Mouse (Mus musculus): ENCODE data around the gene Hspb2. TPM values are rescaled to one million over a fixed set of nuclear protein-coding genes. Genes with fewer than 3 reads are reported as not detected.

Hspb2 gene
- total RNA-seq, 2 experiments from 2014 or later: not detected

GRCm38 (mm10) chr9:50724147-50724546 lies 28.0 kb downstream of the Hspb2 start:
- ATAC-seq (replicated peaks; ENCODE audit: low FRiP score, low TSS enrichment, poor library complexity, severe bottlenecking): no peak

GRCm38 (mm10) chr9:50723406-50723805 lies 28.7 kb downstream of the Hspb2 start:
- ATAC-seq (replicated peaks; ENCODE audit: low FRiP score, low TSS enrichment, poor library complexity, severe bottlenecking): no peak

- ATAC-seq (replicated peaks; ENCODE audit: low FRiP score, low TSS enrichment, poor library complexity, severe bottlenecking): no peak
Measured at GRCm38 (mm10) chr9:50722451-50722911, 29.7 kb downstream of the Hspb2 start.

GRCm38 (mm10) chr9:50721061-50721460 lies 31.1 kb downstream of the Hspb2 start:
- ATAC-seq (replicated peaks; ENCODE audit: low FRiP score, low TSS enrichment, poor library complexity, severe bottlenecking): no peak

GRCm38 (mm10) chr9:50718878-50719277 lies 33.3 kb downstream of the Hspb2 start:
- ATAC-seq (replicated peaks; ENCODE audit: low FRiP score, low TSS enrichment, poor library complexity, severe bottlenecking): no peak

- ATAC-seq (replicated peaks; ENCODE audit: low FRiP score, low TSS enrichment, poor library complexity, severe bottlenecking): no peak
Measured at GRCm38 (mm10) chr9:50714188-50714587, 38.0 kb downstream of the Hspb2 start.

GRCm38 (mm10) chr9:50711337-50711736 lies 40.8 kb downstream of the Hspb2 start:
- no peak for ATAC-seq (replicated peaks; ENCODE audit: low FRiP score, low TSS enrichment, poor library complexity, severe bottlenecking)

- no peak for ATAC-seq (replicated peaks; ENCODE audit: low FRiP score, low TSS enrichment, poor library complexity, severe bottlenecking)
Measured at GRCm38 (mm10) chr9:50709108-50709507, 43.0 kb downstream of the Hspb2 start.

- ATAC-seq (replicated peaks; ENCODE audit: low FRiP score, low TSS enrichment, poor library complexity, severe bottlenecking): no peak
Measured at GRCm38 (mm10) chr9:50704907-50705306, 47.2 kb downstream of the Hspb2 start.

Other genes with a start within 250 kb of the Hspb2 start
- gene Pts, start 223.6 kb downstream of the Hspb2 start, total RNA-seq (2014; fragmentation: Nextera tagmentation): 76.0 and 81.6 TPM in 2 replicates
- gene Pts, start 223.6 kb downstream of the Hspb2 start, total RNA-seq (2017): 45.2 and 74.2 TPM in 2 replicates
- gene Il18, start 197.5 kb downstream of the Hspb2 start, total RNA-seq (2014; fragmentation: Nextera tagmentation): 1.8 TPM in 1 of 2 replicates, not detected in the other
- gene Il18, start 197.5 kb downstream of the Hspb2 start, total RNA-seq (2017): 1.5 TPM in 1 of 2 replicates, not detected in the other
- 0.20 TPM in 1 of 2 replicates, not detected in the other for gene Bco2, start 197.2 kb downstream of the Hspb2 start, total RNA-seq (2014; fragmentation: Nextera tagmentation)
- gene Bco2, start 197.2 kb downstream of the Hspb2 start, total RNA-seq (2017): 0.50 and 0.89 TPM in 2 replicates
- not detected in 2 replicates for gene Tex12, start 191.0 kb downstream of the Hspb2 start, total RNA-seq (2014; fragmentation: Nextera tagmentation)
- gene Tex12, start 191.0 kb downstream of the Hspb2 start, total RNA-seq (2017): not detected in 2 replicates
- 254 and 275 TPM in 2 replicates for gene Sdhd, start 148.5 kb downstream of the Hspb2 start, total RNA-seq (2014; fragmentation: Nextera tagmentation)
- 241 and 307 TPM in 2 replicates for gene Sdhd, start 148.5 kb downstream of the Hspb2 start, total RNA-seq (2017)
- 176 and 190 TPM in 2 replicates for gene Timm8b, start 148.4 kb downstream of the Hspb2 start, total RNA-seq (2014; fragmentation: Nextera tagmentation)
- 253 and 291 TPM in 2 replicates for gene Timm8b, start 148.4 kb downstream of the Hspb2 start, total RNA-seq (2017)
- 3.5 and 3.8 TPM in 2 replicates for gene Pih1d2, start 135.0 kb downstream of the Hspb2 start, total RNA-seq (2014; fragmentation: Nextera tagmentation)
- 10.4 TPM in 1 of 2 replicates, not detected in the other for gene Pih1d2, start 135.0 kb downstream of the Hspb2 start, total RNA-seq (2017)
- gene Nkapd1, start 134.9 kb downstream of the Hspb2 start, total RNA-seq (2014; fragmentation: Nextera tagmentation): 21.6 and 27.6 TPM in 2 replicates
- gene Nkapd1, start 134.9 kb downstream of the Hspb2 start, total RNA-seq (2017): 46.2 and 51.8 TPM in 2 replicates
- gene Dlat, start 92.6 kb downstream of the Hspb2 start, total RNA-seq (2014; fragmentation: Nextera tagmentation): 41.0 and 51.5 TPM in 2 replicates
- gene Dlat, start 92.6 kb downstream of the Hspb2 start, total RNA-seq (2017): 52.4 and 68.9 TPM in 2 replicates
- not detected in 2 replicates for gene Dixdc1, start 12.8 kb downstream of the Hspb2 start, total RNA-seq (2014; fragmentation: Nextera tagmentation)
- gene Dixdc1, start 12.8 kb downstream of the Hspb2 start, total RNA-seq (2017): not detected in 2 replicates
- not detected in 2 replicates for gene 2310030G06Rik, start 5.8 kb downstream of the Hspb2 start, total RNA-seq (2014; fragmentation: Nextera tagmentation)
- gene 2310030G06Rik, start 5.8 kb downstream of the Hspb2 start, total RNA-seq (2017): not detected in 2 replicates
- gene Cryab, start 1.0 kb downstream of the Hspb2 start, total RNA-seq (2014; fragmentation: Nextera tagmentation): not detected in 2 replicates
- not detected in 2 replicates for gene Cryab, start 1.0 kb downstream of the Hspb2 start, total RNA-seq (2017)
- gene Fdxacb1, start 15.9 kb upstream of the Hspb2 start, total RNA-seq (2014; fragmentation: Nextera tagmentation): 12.7 and 21.0 TPM in 2 replicates
- gene Fdxacb1, start 15.9 kb upstream of the Hspb2 start, total RNA-seq (2017): 10.5 and 10.8 TPM in 2 replicates
- 25.0 and 36.0 TPM in 2 replicates for gene Alg9, start 22.7 kb upstream of the Hspb2 start, total RNA-seq (2014; fragmentation: Nextera tagmentation)
- gene Alg9, start 22.7 kb upstream of the Hspb2 start, total RNA-seq (2017): 19.5 and 24.5 TPM in 2 replicates
- gene 1110032A03Rik, start 23.2 kb upstream of the Hspb2 start, total RNA-seq (2014; fragmentation: Nextera tagmentation): 11.8 and 30.5 TPM in 2 replicates
- 19.4 and 26.2 TPM in 2 replicates for gene 1110032A03Rik, start 23.2 kb upstream of the Hspb2 start, total RNA-seq (2017)
- 89.1 and 93.7 TPM in 2 replicates for gene Ppp2r1b, start 92.9 kb upstream of the Hspb2 start, total RNA-seq (2014; fragmentation: Nextera tagmentation)
- 88.2 and 109 TPM in 2 replicates for gene Ppp2r1b, start 92.9 kb upstream of the Hspb2 start, total RNA-seq (2017)